Mouse (Mus musculus) left cerebral cortex, postnatal 36 days (tissue): ENCODE measurements around the gene Wipf3. TPM values are rescaled to one million over a fixed set of nuclear protein-coding genes. Genes with fewer than 3 reads are reported as not detected.

Experiments
- DNase-seq, 2 experiments: peaks; one replicate each; pipeline ENCODE4 v3.0.0; 2021 to 2022; ENCODE audit warnings: low spot score in 2 of 2, mixed read lengths in 1 of 2
- intact Hi-C: fragments of 180-260 bp; cut with DNase I; formaldehyde crosslinking; loops from one replicate; pipeline ENCODE4 v1.15.1; 2025
- total RNA-seq, 2 experiments: library from RNA; stranded (reverse); gene quantifications; 2 replicates each; pipeline ENCODE4 v1.2.3; 2021

Wipf3 gene
- 100 to 1,000 TPM in 1 of 2 experiments, 10 to 100 TPM in 1; 72.1 to 106 TPM for total RNA-seq

GRCm38 (mm10) chr6:54429447-54430194 is at the start of gene Wipf3:
Gene Wipf3 (plus strand): TSS chr6:54429603.
- intact Hi-C loops, result loop anchor here (5.0 kb wide), 2 partner anchors 32 to 78 kb away; no protein-coding TSS in a partner anchor
- DNase-seq, result peak; percentile 59 to 82

DNA sequence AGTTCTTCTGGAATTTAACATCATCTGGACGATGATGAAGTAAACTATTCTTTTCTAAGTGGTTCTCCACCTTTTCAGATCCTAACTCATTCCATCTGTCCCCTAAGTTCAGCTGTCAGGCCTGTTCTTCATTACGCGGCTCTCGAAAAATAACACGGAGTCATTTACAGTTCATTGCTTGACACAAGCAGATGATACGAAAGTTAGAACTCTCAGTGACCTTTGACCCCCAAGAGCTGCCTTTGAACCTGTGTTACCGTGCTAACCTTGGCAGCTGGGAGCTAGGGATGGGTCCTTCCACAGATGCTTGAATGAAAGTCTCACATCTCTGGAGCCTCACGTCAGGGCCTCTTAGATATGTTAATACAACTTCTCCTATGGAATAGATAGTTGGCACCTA is 46.8 kb upstream of the Wipf3 start:
- intact Hi-C loops, result no loop called here
- no peak for DNase-seq

- DNase-seq, result no peak
- intact Hi-C loops, result no loop called here
These were observed 45.4 kb upstream of the Wipf3 start for GRCm38 (mm10) chr6:54383893-54384524.

DNA sequence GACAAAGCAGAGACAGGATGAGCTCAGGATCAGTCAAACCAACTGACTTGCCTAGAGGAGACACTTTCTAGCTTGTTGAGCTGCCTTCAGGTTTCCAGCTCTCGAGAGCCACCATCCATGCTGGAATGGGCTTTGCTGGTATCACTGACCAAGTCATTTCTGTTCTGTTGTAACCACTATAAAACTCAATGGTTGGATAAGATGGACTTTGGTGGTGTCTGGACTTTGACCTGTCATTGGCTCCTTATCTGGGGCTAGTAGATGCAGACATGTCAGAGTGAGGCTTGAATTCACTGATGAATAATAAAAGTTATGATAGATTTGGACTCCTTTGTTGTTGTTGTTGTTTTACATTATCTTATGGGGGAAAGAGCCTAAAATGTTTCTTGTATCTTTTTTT is 44.6 kb upstream of the Wipf3 start:
- intact Hi-C loops, result no loop called here
- DNase-seq, result no peak

DNA sequence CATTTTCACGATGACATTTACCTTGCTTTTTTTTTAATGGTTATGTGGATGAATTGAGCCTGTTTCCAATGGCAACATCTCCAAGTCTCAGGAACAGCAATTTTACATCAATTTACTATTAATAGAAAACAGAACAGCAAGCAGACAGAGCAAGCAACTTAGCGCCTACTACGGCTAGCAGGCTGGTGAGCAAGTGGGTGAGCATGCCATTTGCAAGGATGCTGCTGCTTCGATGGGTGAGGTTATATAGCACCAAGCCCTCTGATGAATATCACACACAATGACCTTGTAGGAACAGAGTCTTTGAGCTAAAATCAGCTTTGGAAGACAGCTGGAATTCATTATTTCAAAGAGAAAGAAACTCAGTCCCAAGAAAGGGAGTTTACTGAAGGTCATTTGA is 43.0 kb upstream of the Wipf3 start:
- DNase-seq, result no peak

GRCm38 (mm10) chr6:54387044-54387443 is 42.4 kb upstream of the Wipf3 start:
- intact Hi-C loops, result no loop called here
- DNase-seq, result no peak

More for the DNA sequence above, 43.0 kb upstream of the Wipf3 start:
- intact Hi-C loops, result no loop called here

DNA sequence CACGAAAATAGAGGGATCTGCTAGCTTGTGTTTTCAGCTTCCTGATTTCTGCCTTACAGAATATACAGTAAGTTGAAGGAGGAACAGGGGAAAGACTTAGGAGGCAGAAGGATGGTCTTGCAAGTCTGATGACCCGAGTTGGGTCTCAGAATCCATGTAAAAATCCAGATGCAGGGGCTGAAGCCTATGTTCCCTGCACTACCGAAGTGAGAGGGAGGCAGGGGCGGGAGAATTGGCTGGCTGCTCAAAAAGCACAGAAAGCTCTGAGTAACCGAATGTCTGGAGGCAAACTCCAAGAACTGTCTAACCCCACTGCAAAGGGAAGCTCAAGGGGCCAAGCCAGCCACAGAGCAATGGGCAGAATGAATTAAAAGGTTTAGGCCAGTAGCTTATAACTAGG is 41.7 kb upstream of the Wipf3 start:
- peak in 1 of 2 experiments; percentile 59 for DNase-seq
- intact Hi-C loops, result no loop called here

DNA sequence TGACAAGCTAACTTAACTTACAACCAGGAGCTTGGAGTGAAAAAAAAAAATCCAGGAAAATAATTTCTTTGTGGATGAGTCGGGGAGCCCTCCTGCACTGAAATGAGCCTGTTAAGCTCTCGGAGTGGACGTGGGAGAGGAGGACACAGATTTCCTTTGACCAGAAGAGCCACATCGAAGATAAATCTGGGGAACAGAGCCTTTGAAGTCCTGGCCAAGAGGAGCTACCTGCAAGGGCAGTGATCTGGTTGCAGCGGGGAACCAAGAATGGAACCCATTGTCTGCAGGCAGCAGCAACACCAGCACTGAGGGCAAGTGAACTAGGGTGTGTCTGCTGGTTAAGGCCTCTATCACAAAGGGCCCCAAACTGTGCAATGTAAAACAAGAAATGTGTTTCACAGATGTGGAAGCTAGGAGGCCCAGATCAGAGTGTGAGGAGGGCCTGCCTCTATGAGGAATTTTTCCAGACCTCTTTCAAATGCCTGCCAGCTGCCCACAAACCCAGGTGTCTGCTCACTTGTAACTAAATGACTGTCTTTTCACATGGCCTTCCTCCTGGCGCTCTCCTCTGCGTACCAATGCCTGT is 40.6 kb upstream of the Wipf3 start:
- intact Hi-C loops, result no loop called here

DNA sequence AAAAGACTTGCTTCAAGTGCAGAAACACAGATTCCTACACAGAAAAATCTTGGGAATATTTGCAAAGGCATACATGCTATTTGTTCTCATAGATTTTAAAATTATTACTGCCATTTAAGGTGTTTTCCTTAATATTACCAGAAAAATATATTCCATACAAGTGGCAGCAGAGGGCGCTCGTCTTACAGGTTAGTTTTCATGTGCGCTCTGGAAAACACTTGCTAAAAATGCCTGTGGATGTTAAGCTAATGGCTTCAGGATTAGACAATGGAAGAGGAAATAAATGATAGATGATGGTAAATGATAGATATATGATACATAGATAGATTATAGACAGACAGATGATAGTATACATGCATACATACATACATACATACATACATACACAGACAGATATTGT is 37.6 kb upstream of the Wipf3 start:
- DNase-seq, result no peak
- intact Hi-C loops, result loop anchor here (1.0 to 5.0 kb wide), 2 partner anchors 86 to 116 kb away; no protein-coding TSS in a partner anchor

More for the DNA sequence above, 40.6 kb upstream of the Wipf3 start:
- DNase-seq, result no peak

- intact Hi-C loops, result loop anchor here (5.0 kb wide), 1 partner anchor 83 kb away; no protein-coding TSS in a partner anchor
- no peak for DNase-seq
These were observed 35.5 kb upstream of the Wipf3 start for GRCm38 (mm10) chr6:54393886-54394285.

- intact Hi-C loops, result loop anchor here (5.0 kb wide), 1 partner anchor 33 kb away; no protein-coding TSS in a partner anchor
- DNase-seq, result no peak
These were observed 30.0 kb upstream of the Wipf3 start for GRCm38 (mm10) chr6:54399194-54399923.

DNA sequence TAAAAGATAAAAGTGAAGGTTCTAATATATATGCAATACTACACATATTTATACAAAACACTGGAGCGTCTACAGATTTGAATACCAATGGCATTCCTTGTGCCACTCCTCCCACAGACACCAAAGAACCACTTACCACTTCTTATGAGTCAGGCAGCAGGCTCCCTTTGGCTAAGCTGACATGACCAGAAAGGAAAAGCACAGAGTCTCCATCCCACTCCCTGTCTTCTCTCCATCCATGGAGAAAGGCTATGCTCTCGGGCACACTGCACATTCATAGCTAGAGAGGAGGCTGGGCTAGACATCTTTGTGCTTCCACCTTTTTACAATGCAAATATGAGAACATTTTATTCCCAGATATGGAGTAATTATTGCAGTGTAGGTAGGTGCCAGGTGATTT is 27.9 kb upstream of the Wipf3 start:
- intact Hi-C loops, result no loop called here
- DNase-seq, result no peak

DNA sequence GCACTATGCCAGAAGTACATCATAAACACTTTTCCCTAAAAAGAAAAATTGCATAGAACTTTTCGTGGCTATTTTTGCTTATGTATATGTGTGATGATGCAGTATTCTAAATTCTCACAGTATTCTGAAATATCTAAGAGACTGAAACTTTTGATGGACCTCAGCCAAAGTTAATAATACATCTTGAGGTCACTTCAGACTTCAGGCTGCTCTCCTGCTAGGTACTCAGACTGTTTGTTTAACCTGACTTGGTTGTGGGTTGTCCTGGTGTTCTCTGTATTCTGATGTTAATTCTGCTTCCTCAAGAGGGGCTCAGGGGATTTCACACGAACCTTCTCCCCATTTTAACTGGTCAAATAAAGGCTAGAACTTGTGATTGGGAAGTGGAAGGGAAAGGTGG is 24.5 kb upstream of the Wipf3 start:
- DNase-seq, result no peak
- intact Hi-C loops, result no loop called here

DNA sequence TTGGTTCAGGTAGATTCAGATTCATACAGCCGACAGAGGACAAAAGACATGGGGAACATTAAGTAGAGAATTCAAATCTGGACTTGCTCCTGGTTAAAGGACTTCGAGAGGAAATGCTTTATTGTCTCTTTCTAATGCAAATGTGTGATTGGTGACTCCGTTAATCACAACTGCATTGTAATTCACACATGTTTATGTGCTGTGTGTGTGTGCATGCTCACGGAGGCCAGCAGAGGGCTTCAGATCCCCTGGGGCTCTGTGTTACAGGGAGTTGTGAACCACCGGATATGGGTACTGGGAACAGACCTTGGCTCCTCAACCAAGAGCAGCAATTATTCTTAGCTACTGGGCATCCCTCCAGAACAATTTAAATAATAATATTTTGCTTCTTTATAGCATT is 23.3 kb upstream of the Wipf3 start:
- no peak for DNase-seq
- intact Hi-C loops, result no loop called here

DNA sequence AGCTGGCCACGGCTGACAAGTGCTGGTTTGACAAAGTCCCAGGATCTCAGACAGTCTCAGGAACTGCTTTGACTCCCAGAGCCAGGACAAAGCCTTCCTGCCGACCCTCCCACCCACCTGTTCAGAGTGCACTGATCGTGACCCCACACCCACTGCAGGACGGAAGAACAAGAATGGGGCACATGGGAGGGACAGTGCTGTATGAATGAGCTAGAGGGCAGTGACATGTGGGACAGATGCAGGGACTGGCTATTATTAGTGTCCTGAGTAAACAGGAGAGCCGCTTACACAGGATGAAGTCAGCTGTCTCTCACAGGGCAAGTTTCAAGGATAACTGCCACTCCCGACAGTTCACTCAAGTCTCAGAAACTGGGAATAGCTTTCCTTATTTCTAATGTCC is 20.1 kb upstream of the Wipf3 start:
- DNase-seq, result no peak
- intact Hi-C loops, result no loop called here

GRCm38 (mm10) chr6:54410451-54410850 is 19.0 kb upstream of the Wipf3 start:
- DNase-seq, result no peak
- intact Hi-C loops, result no loop called here

DNA sequence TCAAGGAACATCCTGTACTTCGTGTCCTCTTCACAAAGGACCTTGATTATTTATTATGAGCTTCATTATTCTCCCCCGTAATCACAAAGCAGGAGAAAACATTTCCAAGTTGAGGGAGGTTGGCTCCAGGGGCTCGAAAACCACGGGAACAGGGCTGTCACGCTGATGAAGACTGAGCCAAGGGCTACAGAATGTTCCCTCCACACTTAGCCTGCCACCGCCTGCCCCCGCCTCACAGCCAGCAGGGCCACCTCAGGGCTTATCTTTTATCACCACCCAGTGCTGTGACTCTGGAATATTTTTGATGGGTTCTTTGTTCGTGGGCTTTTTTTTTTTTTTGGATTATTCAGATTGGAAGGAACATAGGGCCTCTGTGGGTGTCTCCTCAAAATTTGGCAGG is 17.8 kb upstream of the Wipf3 start:
- intact Hi-C loops, result no loop called here
- DNase-seq, result no peak

GRCm38 (mm10) chr6:54412879-54413278 is 16.5 kb upstream of the Wipf3 start:
- intact Hi-C loops, result no loop called here
- no peak for DNase-seq

GRCm38 (mm10) chr6:54425230-54425629 is 4.2 kb upstream of the Wipf3 start:
- intact Hi-C loops, result no loop called here
- no peak for DNase-seq

GRCm38 (mm10) chr6:54428850-54429446 is 455 bp upstream of the Wipf3 start:
- no peak for DNase-seq
- intact Hi-C loops, result no loop called here
